17 mouse cellular contexts compared by ENCODE assay signal in the genomic region with DNA sequence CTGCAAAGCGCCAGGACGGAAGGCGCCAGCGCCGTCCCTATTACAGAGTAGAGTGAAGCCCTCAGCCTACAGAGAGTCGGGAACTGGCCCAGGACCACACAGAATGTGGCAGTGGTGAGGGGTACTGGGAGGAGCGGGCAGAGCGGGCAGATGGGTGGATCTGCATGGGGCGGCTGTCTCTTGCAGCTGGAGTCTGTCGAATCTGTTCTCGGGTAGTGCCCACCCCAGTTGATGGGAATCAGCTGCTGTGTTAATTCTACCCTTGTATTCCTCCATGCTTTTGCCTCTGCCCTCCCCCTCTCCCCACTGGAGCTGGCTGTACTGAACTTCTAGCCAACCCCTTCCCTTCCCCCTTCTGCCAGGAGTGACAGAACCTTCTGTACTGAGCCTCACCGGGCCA. TPM values are rescaled to one million over a fixed set of nuclear protein-coding genes. Genes with fewer than 3 reads are reported as not detected.
DNase-seq lines count a peak whose midpoint lies in the region; ATAC-seq and TF ChIP-seq lines count a peak whose summit lies in the region.
"Had no signal": no experiment of that assay in that cellular context is flagged by ENCODE, and none has a peak within 500 bp of the region (broad histone marks: within the 10 kb centered on the region; RNA-seq: fewer than 3 reads in every experiment).

No protein-coding gene starts in this region.

- no peak overlapping the region for H3K27ac ChIP-seq in hindbrain, embryonic 12.5 days
- no peak overlapping the region for H3K27ac ChIP-seq in hindbrain, embryonic 14.5 days
- H3K27ac ChIP-seq in midbrain, embryonic 16.5 days (ENCODE audit: low read length), result no peak overlapping the region
- no peak overlapping the region for H3K27ac ChIP-seq in midbrain, embryonic 11.5 days (ENCODE audit: low read depth, low read length)
- H3K27ac ChIP-seq in forebrain, embryonic 12.5 days, result no peak overlapping the region
- no peak overlapping the region for H3K27ac ChIP-seq in limb, embryonic 14.5 days (replicated peaks; ENCODE audit: low read depth, low read length)
- H3K27ac ChIP-seq: intestine, embryonic 15.5 days had no signal

- ATAC-seq in hindbrain, embryonic 12.5 days (ENCODE audit: low FRiP score), result peak; percentile 46
- ATAC-seq in hindbrain, embryonic 14.5 days (ENCODE audit: low FRiP score), result no peak; the same call in 1 of the 2 replicates
- ATAC-seq in midbrain, embryonic 16.5 days, result 0 out of 2 replicates have a peak, but pooled peaks have one; percentile 9
- no peak for ATAC-seq in midbrain, embryonic 11.5 days (ENCODE audit: low FRiP score)
- peak; percentile 10; the same call in 1 of the 2 replicates for ATAC-seq in forebrain, embryonic 12.5 days (ENCODE audit: low FRiP score)
- ATAC-seq in limb, embryonic 14.5 days (ENCODE audit: low FRiP score, low read depth), result peak; percentile 51
- ATAC-seq: intestine, embryonic 15.5 days; Patski had no signal

- H3K9ac ChIP-seq in hindbrain, embryonic 12.5 days, result no peak overlapping the region
- no peak overlapping the region for H3K9ac ChIP-seq in hindbrain, embryonic 14.5 days
- no peak overlapping the region for H3K9ac ChIP-seq in midbrain, embryonic 16.5 days (ENCODE audit: low read depth, low read length)
- no peak overlapping the region for H3K9ac ChIP-seq in midbrain, embryonic 11.5 days (ENCODE audit: low read length)
- H3K9ac ChIP-seq in forebrain, embryonic 12.5 days, result no peak overlapping the region
- H3K9ac ChIP-seq in limb, embryonic 14.5 days (ENCODE audit: low read depth, low read length, severe bottlenecking), result no peak overlapping the region
- H3K9ac ChIP-seq: intestine, embryonic 15.5 days had no signal

- peaks cover 12% of the 10 kb centered on the region for H3K27me3 ChIP-seq in hindbrain, embryonic 12.5 days
- peaks cover 6% of the 10 kb centered on the region for H3K27me3 ChIP-seq in hindbrain, embryonic 14.5 days (ENCODE audit: control insufficient read depth, insufficient read depth, low read length)
- peaks cover 3% of the 10 kb centered on the region; the same call in 1 of the 2 replicates for H3K27me3 ChIP-seq in midbrain, embryonic 16.5 days (ENCODE audit: control insufficient read depth, insufficient read depth, low read depth, low read length)
- H3K27me3 ChIP-seq in midbrain, embryonic 11.5 days (ENCODE audit: control insufficient read depth, insufficient read depth, low read length), result peaks cover 5% of the 10 kb centered on the region; the same call in 1 of the 2 replicates
- peaks cover 19% of the 10 kb centered on the region for H3K27me3 ChIP-seq in forebrain, embryonic 12.5 days
- peaks cover 20% of the 10 kb centered on the region for H3K27me3 ChIP-seq in limb, embryonic 14.5 days (ENCODE audit: control insufficient read depth, insufficient read depth, low read length)
- H3K27me3 ChIP-seq: Patski had no signal

- no peak for TF ChIP-seq POLR2A in limb, embryonic 14.5 days (IDR thresholded peaks at IDR 0.05; ENCODE audit: borderline replicate concordance, extremely low read depth, insufficient read depth, insufficient read length)

- H3K9me3 ChIP-seq in hindbrain, embryonic 12.5 days (replicated peaks), result no peaks in the 10 kb centered on the region
- no peaks in the 10 kb centered on the region for H3K9me3 ChIP-seq in hindbrain, embryonic 14.5 days (ENCODE audit: control insufficient read depth, low read length)
- no peaks in the 10 kb centered on the region for H3K9me3 ChIP-seq in midbrain, embryonic 16.5 days (replicated peaks; ENCODE audit: control insufficient read depth, low read length, poor library complexity, severe bottlenecking)
- H3K9me3 ChIP-seq in midbrain, embryonic 11.5 days (ENCODE audit: control insufficient read depth, low read length), result no peaks in the 10 kb centered on the region
- H3K9me3 ChIP-seq in forebrain, embryonic 12.5 days, result 0 out of 2 replicates have a peak, but pooled peaks cover 3% of the 10 kb centered on the region
- H3K9me3 ChIP-seq in limb, embryonic 14.5 days (ENCODE audit: control insufficient read depth, low read length), result no peaks in the 10 kb centered on the region
- H3K9me3 ChIP-seq: intestine, embryonic 15.5 days had no signal

- no peak overlapping the region for H3K4me3 ChIP-seq in hindbrain, embryonic 12.5 days
- no peak overlapping the region for H3K4me3 ChIP-seq in hindbrain, embryonic 14.5 days (replicated peaks; ENCODE audit: low read length)
- H3K4me3 ChIP-seq in midbrain, embryonic 16.5 days (ENCODE audit: low read depth, low read length), result no peak overlapping the region
- H3K4me3 ChIP-seq in midbrain, embryonic 11.5 days (ENCODE audit: low read depth, low read length), result no peak overlapping the region
- H3K4me3 ChIP-seq in forebrain, embryonic 12.5 days (replicated peaks), result no peak overlapping the region
- no peak overlapping the region for H3K4me3 ChIP-seq in limb, embryonic 14.5 days (replicated peaks; ENCODE audit: low read length)
- H3K4me3 ChIP-seq: intestine, embryonic 15.5 days had no signal

- H3K4me2 ChIP-seq in hindbrain, embryonic 12.5 days (replicated peaks), result no peak overlapping the region
- no peak overlapping the region for H3K4me2 ChIP-seq in hindbrain, embryonic 14.5 days (replicated peaks)
- H3K4me2 ChIP-seq in midbrain, embryonic 16.5 days (ENCODE audit: low read length), result no peak overlapping the region
- no peak overlapping the region for H3K4me2 ChIP-seq in midbrain, embryonic 11.5 days
- no peak overlapping the region for H3K4me2 ChIP-seq in forebrain, embryonic 12.5 days
- H3K4me2 ChIP-seq in limb, embryonic 14.5 days (replicated peaks; ENCODE audit: low read depth, low read length, severe bottlenecking), result no peak overlapping the region
- H3K4me2 ChIP-seq: intestine, embryonic 15.5 days had no signal

- H3K4me1 ChIP-seq in hindbrain, embryonic 12.5 days, result peaks cover 31% of the 10 kb centered on the region
- peaks cover 8% of the 10 kb centered on the region for H3K4me1 ChIP-seq in hindbrain, embryonic 14.5 days (replicated peaks; ENCODE audit: control insufficient read depth, insufficient read depth, low read length)
- H3K4me1 ChIP-seq in midbrain, embryonic 16.5 days (ENCODE audit: control insufficient read depth, insufficient read depth, low read length), result peaks cover 6% of the 10 kb centered on the region
- H3K4me1 ChIP-seq in midbrain, embryonic 11.5 days (ENCODE audit: control insufficient read depth, insufficient read depth, low read length), result peaks cover 18% of the 10 kb centered on the region
- peaks cover 28% of the 10 kb centered on the region for H3K4me1 ChIP-seq in forebrain, embryonic 12.5 days
- peaks cover 19% of the 10 kb centered on the region for H3K4me1 ChIP-seq in limb, embryonic 14.5 days (ENCODE audit: control insufficient read depth, insufficient read depth, low read length)

- H3K36me3 ChIP-seq in hindbrain, embryonic 12.5 days, result no peaks in the 10 kb centered on the region
- H3K36me3 ChIP-seq in hindbrain, embryonic 14.5 days (replicated peaks; ENCODE audit: control insufficient read depth, insufficient read depth), result no peaks in the 10 kb centered on the region
- H3K36me3 ChIP-seq in midbrain, embryonic 16.5 days (ENCODE audit: control insufficient read depth, insufficient read depth, low read length), result no peaks in the 10 kb centered on the region
- H3K36me3 ChIP-seq in midbrain, embryonic 11.5 days (ENCODE audit: control insufficient read depth, insufficient read depth, low read length), result no peaks in the 10 kb centered on the region
- H3K36me3 ChIP-seq in forebrain, embryonic 12.5 days (replicated peaks), result no peaks in the 10 kb centered on the region
- H3K36me3 ChIP-seq in limb, embryonic 14.5 days (ENCODE audit: control insufficient read depth, insufficient read depth, low read length), result no peaks in the 10 kb centered on the region
- H3K36me3 ChIP-seq: intestine, embryonic 15.5 days had no signal

- WGBS in hindbrain, embryonic 12.5 days, result 63% methylated on average over 12 of the region's 12 CpGs
- 61% methylated on average over 12 of the region's 12 CpGs for WGBS in hindbrain, embryonic 14.5 days
- WGBS in midbrain, embryonic 16.5 days, result 59% methylated on average over 12 of the region's 12 CpGs
- 82% methylated on average over 12 of the region's 12 CpGs for WGBS in midbrain, embryonic 11.5 days
- 73% methylated on average over 12 of the region's 12 CpGs for WGBS in forebrain, embryonic 12.5 days
- 73% methylated on average over 12 of the region's 12 CpGs for WGBS in limb, embryonic 14.5 days

- DNase-seq in hindbrain, embryonic 14.5 days (ENCODE audit: low spot score), result no peak
- DNase-seq in midbrain, embryonic 11.5 days (ENCODE audit: low spot score, missing footprints), result no peak
- peak; percentile 44 for DNase-seq in limb, embryonic 14.5 days (ENCODE audit: low spot score)
- DNase-seq in cerebellum, adult 18-20 months, result no peak
- DNase-seq in frontal cortex, postnatal 36 days (ENCODE audit: low spot score in 2 of 2), result no peak
- DNase-seq: adrenal gland, postnatal 36 days; heart, postnatal 10 days; lung, adult 2 months; right cerebral cortex, postnatal 25 days had no signal

RNA-seq across cellular contexts. Expression of gene Lfng, which starts 5.4 kb away (rescaled TPM):
- polyA plus RNA-seq in hindbrain, embryonic 12.5 days (2016; fragmentation: Nextera tagmentation; extraction: Ambion mirVana), result 23.8 and 27.6 TPM in 2 replicates
- 25.7 and 30.1 TPM in 2 replicates for polyA plus RNA-seq in hindbrain, embryonic 14.5 days (2014; fragmentation: Nextera tagmentation; extraction: Ambion mirVana)
- polyA plus RNA-seq in midbrain, embryonic 16.5 days (2015; fragmentation: Nextera tagmentation; extraction: Ambion mirVana), result 18.4 and 23.1 TPM in 2 replicates
- polyA plus RNA-seq in midbrain, embryonic 11.5 days (2014; fragmentation: Nextera tagmentation; extraction: Ambion mirVana), result 38.3 and 40.5 TPM in 2 replicates
- 30.9 and 32.8 TPM in 2 replicates for polyA plus RNA-seq in forebrain, embryonic 12.5 days (2016; fragmentation: Nextera tagmentation; extraction: Ambion mirVana)
- polyA plus RNA-seq in limb, embryonic 14.5 days (2012; rRNA removed), result 38.9 and 48.2 TPM in 2 replicates
- polyA plus RNA-seq in limb, embryonic 14.5 days (2014; fragmentation: Nextera tagmentation; extraction: Ambion mirVana), result 19.2 and 21.4 TPM in 2 replicates

RNA-seq across cellular contexts. Expression of gene Grifin, which starts 36.8 kb away (rescaled TPM):
- not detected in 2 replicates for polyA plus RNA-seq in hindbrain, embryonic 12.5 days (2016; fragmentation: Nextera tagmentation; extraction: Ambion mirVana)
- polyA plus RNA-seq in hindbrain, embryonic 14.5 days (2014; fragmentation: Nextera tagmentation; extraction: Ambion mirVana), result 0.61 TPM in 1 of 2 replicates, not detected in the other
- polyA plus RNA-seq in midbrain, embryonic 16.5 days (2015; fragmentation: Nextera tagmentation; extraction: Ambion mirVana), result 0.43 TPM in 1 of 2 replicates, not detected in the other
- 0.39 TPM in 1 of 2 replicates, not detected in the other for polyA plus RNA-seq in midbrain, embryonic 11.5 days (2014; fragmentation: Nextera tagmentation; extraction: Ambion mirVana)
- polyA plus RNA-seq in forebrain, embryonic 12.5 days (2016; fragmentation: Nextera tagmentation; extraction: Ambion mirVana), result not detected in 2 replicates
- 0.18 and 0.19 TPM in 2 replicates for polyA plus RNA-seq in limb, embryonic 14.5 days (2012; rRNA removed)
- not detected in 2 replicates for polyA plus RNA-seq in limb, embryonic 14.5 days (2014; fragmentation: Nextera tagmentation; extraction: Ambion mirVana)
- polyA plus RNA-seq: large intestine, adult 2 months; limb, embryonic 11.5 days; lung, adult 2 months; urinary bladder, adult 2 months had no signal

RNA-seq across cellular contexts. Expression of gene Ttyh3, which starts 47.1 kb away (rescaled TPM):
- 83.7 and 98.3 TPM in 2 replicates for polyA plus RNA-seq in hindbrain, embryonic 12.5 days (2016; fragmentation: Nextera tagmentation; extraction: Ambion mirVana)
- 95.0 and 98.9 TPM in 2 replicates for polyA plus RNA-seq in hindbrain, embryonic 14.5 days (2014; fragmentation: Nextera tagmentation; extraction: Ambion mirVana)
- polyA plus RNA-seq in midbrain, embryonic 16.5 days (2015; fragmentation: Nextera tagmentation; extraction: Ambion mirVana), result 56.0 and 61.5 TPM in 2 replicates
- 42.9 and 46.4 TPM in 2 replicates for polyA plus RNA-seq in midbrain, embryonic 11.5 days (2014; fragmentation: Nextera tagmentation; extraction: Ambion mirVana)
- 84.5 and 88.0 TPM in 2 replicates for polyA plus RNA-seq in forebrain, embryonic 12.5 days (2016; fragmentation: Nextera tagmentation; extraction: Ambion mirVana)
- polyA plus RNA-seq in limb, embryonic 14.5 days (2012; rRNA removed), result 118 and 180 TPM in 2 replicates
- polyA plus RNA-seq in limb, embryonic 14.5 days (2014; fragmentation: Nextera tagmentation; extraction: Ambion mirVana), result 57.5 and 66.3 TPM in 2 replicates

Comparison
In these comparisons a context has a peak if more than half of its experiments do, and no peak if none do; other contexts are left out.
1. ATAC-seq: peak in hindbrain, embryonic 12.5 days (single experiment), midbrain, embryonic 16.5 days (single experiment), forebrain, embryonic 12.5 days (single experiment) and limb, embryonic 14.5 days (single experiment); none in hindbrain, embryonic 14.5 days (single experiment) and midbrain, embryonic 11.5 days (single experiment).